Comparison of ENCODE assay signal across 24 mouse cellular contexts in the genomic region with DNA sequence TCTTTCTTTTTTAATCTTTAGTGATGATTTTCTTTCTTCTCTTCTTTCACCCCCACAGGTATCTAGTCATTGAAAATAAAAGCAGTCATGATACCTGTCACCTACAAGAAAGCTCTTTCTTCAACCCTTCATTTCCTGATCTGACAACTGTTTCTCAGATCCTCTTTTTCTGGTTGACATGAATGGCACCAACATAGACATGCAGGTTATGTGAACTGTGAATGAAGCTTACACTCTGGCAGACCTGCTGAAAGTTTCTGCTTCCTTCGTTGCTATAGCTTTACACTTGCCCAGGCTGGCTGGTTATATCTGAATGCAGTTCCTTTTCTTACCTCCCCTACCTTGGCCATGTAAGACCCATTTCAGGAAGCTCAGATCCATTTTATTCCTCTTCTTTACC.
"Had no signal": no experiment of that assay in that cellular context is flagged by ENCODE, and none has a peak within 500 bp of the region (broad histone marks: within the 10 kb centered on the region; RNA-seq: fewer than 3 reads in every experiment).

No protein-coding gene starts in this region.

- H3K9me3 ChIP-seq: heart, embryonic 12.5 days; hindbrain, embryonic 10.5 days; hindbrain, embryonic 12.5 days; intestine, embryonic 15.5 days; limb, embryonic 13.5 days; limb, embryonic 15.5 days; liver, embryonic 12.5 days had no signal

- H3K27me3 ChIP-seq: heart, embryonic 12.5 days; hindbrain, embryonic 12.5 days; intestine, embryonic 15.5 days; limb, embryonic 13.5 days; limb, embryonic 15.5 days; liver, embryonic 12.5 days had no signal

- H3K4me3 ChIP-seq: gastrocnemius, adult 2 months; heart, adult 2 months; heart, embryonic 12.5 days; hindbrain, embryonic 10.5 days; hindbrain, embryonic 12.5 days; intestine, embryonic 15.5 days; layer of hippocampus, adult 2 months; left cerebral cortex, adult 2 months; limb, embryonic 13.5 days; limb, embryonic 15.5 days; liver, embryonic 12.5 days had no signal

- ATAC-seq: hindbrain, embryonic 16.5 days; inflammation-experienced regulatory T-cells, adult 6 months; intestine, embryonic 15.5 days; liver, embryonic 12.5 days had no signal

- DNase-seq: gastrocnemius, adult 2 months; gastrocnemius, postnatal 10 days; gastrocnemius, postnatal 25 days; heart, adult 2 months; heart, postnatal 10 days; heart, postnatal 4 days; kidney, adult 18-20 months; kidney, adult 8-10 months; kidney, postnatal 10 days; kidney, postnatal 25 days; kidney, postnatal 4 days; left cerebral cortex, postnatal 4 days had no signal

- H3K9ac ChIP-seq: heart, embryonic 12.5 days; hindbrain, embryonic 12.5 days; hindbrain, embryonic 14.5 days; intestine, embryonic 15.5 days; limb, embryonic 13.5 days; limb, embryonic 15.5 days; liver, embryonic 12.5 days had no signal

- H3K36me3 ChIP-seq: heart, embryonic 12.5 days; hindbrain, embryonic 10.5 days; hindbrain, embryonic 12.5 days; intestine, embryonic 15.5 days; limb, embryonic 13.5 days; limb, embryonic 15.5 days; liver, embryonic 12.5 days had no signal

- H3K4me1 ChIP-seq: hindbrain, embryonic 10.5 days; hindbrain, embryonic 12.5 days had no signal

- H3K4me2 ChIP-seq: heart, embryonic 12.5 days; hindbrain, embryonic 12.5 days; hindbrain, embryonic 14.5 days; intestine, embryonic 15.5 days; limb, embryonic 13.5 days; limb, embryonic 15.5 days; liver, embryonic 12.5 days had no signal

- H3K27ac ChIP-seq: heart, adult 2 months; hindbrain, embryonic 10.5 days; hindbrain, embryonic 12.5 days; hindbrain, embryonic 14.5 days; intestine, embryonic 15.5 days; layer of hippocampus, adult 2 months; left cerebral cortex, adult 2 months; limb, embryonic 13.5 days; limb, embryonic 15.5 days; liver, embryonic 12.5 days had no signal
